Mouse (Mus musculus): ENCODE data around the gene Zmynd8. TPM values are rescaled to one million over a fixed set of nuclear protein-coding genes. Genes with fewer than 3 reads are reported as not detected.

Gene Zmynd8
- polyA plus RNA-seq, 1 experiment from 2014 or later: 52.9 TPM

- WGBS: 91% methylated on average over 12 of the region's 12 CpGs
- no peak overlapping the region for H3K27ac ChIP-seq (ENCODE audit: low read depth, low read length)
- no peak overlapping the region for H3K9ac ChIP-seq (ENCODE audit: low read depth, low read length)
These were observed 77.1 kb downstream of the Zmynd8 start for GRCm38 (mm10) chr2:165821671-165822070.

GRCm38 (mm10) chr2:165820504-165821095 lies 78.2 kb downstream of the Zmynd8 start:
- Histone ChIP-seq H3K4me2 (replicated peaks; ENCODE audit: low read depth, low read length) (no peak overlapping the region), H3K4me1 (replicated peaks; ENCODE audit: control insufficient read depth, insufficient read depth, low read length) (0 out of 2 replicates have a peak, but pooled peaks cover 2% of the 10 kb centered on the region), H3K4me3 (ENCODE audit: low read depth, low read length) (no peak overlapping the region), H3K27me3 (ENCODE audit: control insufficient read depth, insufficient read depth, low read length) (no peaks in the 10 kb centered on the region), H3K27ac (ENCODE audit: low read depth, low read length) (no peak overlapping the region), H3K36me3 (ENCODE audit: control insufficient read depth, insufficient read depth, low read length) (peaks cover 8% of the 10 kb centered on the region; the same call in 1 of the 2 replicates), H3K9ac (ENCODE audit: low read depth, low read length) (no peak overlapping the region), H3K9me3 (ENCODE audit: control insufficient read depth, low read length) (no peaks in the 10 kb centered on the region)
- ATAC-seq (ENCODE audit: low FRiP score) (no peak), DNase-seq (ENCODE audit: low spot score) (no peak)
- 80% methylated on average over 15 of the region's 15 CpGs for WGBS

More at GRCm38 (mm10) chr2:165821671-165822070, 77.1 kb downstream of the Zmynd8 start:
- Histone ChIP-seq H3K4me3 (ENCODE audit: low read depth, low read length) (no peak overlapping the region), H3K9me3 (ENCODE audit: control insufficient read depth, low read length) (no peaks in the 10 kb centered on the region), H3K4me1 (replicated peaks; ENCODE audit: control insufficient read depth, insufficient read depth, low read length) (0 out of 2 replicates have a peak, but pooled peaks cover 2% of the 10 kb centered on the region), H3K27me3 (ENCODE audit: control insufficient read depth, insufficient read depth, low read length) (no peaks in the 10 kb centered on the region), H3K4me2 (replicated peaks; ENCODE audit: low read depth, low read length) (no peak overlapping the region), H3K36me3 (ENCODE audit: control insufficient read depth, insufficient read depth, low read length) (peaks cover 8% of the 10 kb centered on the region; the same call in 1 of the 2 replicates)
- no peak for DNase-seq (ENCODE audit: low spot score)
- no peak for ATAC-seq (ENCODE audit: low FRiP score)

GRCm38 (mm10) chr2:165820073-165820472 lies 78.7 kb downstream of the Zmynd8 start:
- WGBS: 86% methylated on average over 3 of the region's 3 CpGs
- Histone ChIP-seq H3K9me3 (ENCODE audit: control insufficient read depth, low read length) (no peaks in the 10 kb centered on the region), H3K27ac (ENCODE audit: low read depth, low read length) (peak overlapping the region; percentile 51; the same call in 1 of the 2 replicates)

GRCm38 (mm10) chr2:165818985-165819948 lies 79.5 kb downstream of the Zmynd8 start:
- Histone ChIP-seq H3K9ac (ENCODE audit: low read depth, low read length) (no peak overlapping the region), H3K9me3 (ENCODE audit: control insufficient read depth, low read length) (no peaks in the 10 kb centered on the region), H3K27me3 (ENCODE audit: control insufficient read depth, insufficient read depth, low read length) (no peaks in the 10 kb centered on the region), H3K4me2 (replicated peaks; ENCODE audit: low read depth, low read length) (no peak overlapping the region), H3K4me1 (replicated peaks; ENCODE audit: control insufficient read depth, insufficient read depth, low read length) (no peaks in the 10 kb centered on the region), H3K4me3 (ENCODE audit: low read depth, low read length) (no peak overlapping the region), H3K27ac (ENCODE audit: low read depth, low read length) (peak overlapping the region; percentile 51; the same call in 1 of the 2 replicates), H3K36me3 (ENCODE audit: control insufficient read depth, insufficient read depth, low read length) (peaks cover 4% of the 10 kb centered on the region; the same call in 1 of the 2 replicates)
- DNase-seq (ENCODE audit: low spot score): peak; percentile 85
- WGBS: 86% methylated on average over 10 of the region's 10 CpGs
- ATAC-seq (ENCODE audit: low FRiP score): 0 out of 2 replicates have a peak, but pooled peaks have one; percentile 33

More at GRCm38 (mm10) chr2:165820073-165820472, 78.7 kb downstream of the Zmynd8 start:
- Histone ChIP-seq H3K27me3 (ENCODE audit: control insufficient read depth, insufficient read depth, low read length) (no peaks in the 10 kb centered on the region), H3K4me1 (replicated peaks; ENCODE audit: control insufficient read depth, insufficient read depth, low read length) (0 out of 2 replicates have a peak, but pooled peaks cover under 1% of the 10 kb centered on the region), H3K9ac (ENCODE audit: low read depth, low read length) (no peak overlapping the region), H3K36me3 (ENCODE audit: control insufficient read depth, insufficient read depth, low read length) (peaks cover 4% of the 10 kb centered on the region; the same call in 1 of the 2 replicates), H3K4me2 (replicated peaks; ENCODE audit: low read depth, low read length) (no peak overlapping the region), H3K4me3 (ENCODE audit: low read depth, low read length) (no peak overlapping the region)
- no peak for ATAC-seq (ENCODE audit: low FRiP score)
- no peak for DNase-seq (ENCODE audit: low spot score)

- H3K9me3 ChIP-seq (ENCODE audit: control insufficient read depth, low read length): no peaks in the 10 kb centered on the region
- H3K27me3 ChIP-seq (ENCODE audit: control insufficient read depth, insufficient read depth, low read length): no peaks in the 10 kb centered on the region
- 95% methylated on average over 6 of the region's 6 CpGs for WGBS
- DNase-seq (ENCODE audit: low spot score) (no peak), ATAC-seq (ENCODE audit: low FRiP score) (no peak)
- no peak overlapping the region for H3K4me3 ChIP-seq (ENCODE audit: low read depth, low read length)
- peaks cover 4% of the 10 kb centered on the region; the same call in 1 of the 2 replicates for H3K36me3 ChIP-seq (ENCODE audit: control insufficient read depth, insufficient read depth, low read length)
- H3K27ac ChIP-seq (ENCODE audit: low read depth, low read length): no peak overlapping the region
- no peak overlapping the region for H3K4me2 ChIP-seq (replicated peaks; ENCODE audit: low read depth, low read length)
- H3K9ac ChIP-seq (ENCODE audit: low read depth, low read length): no peak overlapping the region
- no peaks in the 10 kb centered on the region for H3K4me1 ChIP-seq (replicated peaks; ENCODE audit: control insufficient read depth, insufficient read depth, low read length)
These were observed 80.2 kb downstream of the Zmynd8 start for GRCm38 (mm10) chr2:165818570-165818969.

GRCm38 (mm10) chr2:165817437-165817836 lies 81.4 kb downstream of the Zmynd8 start:
- H3K36me3 ChIP-seq (ENCODE audit: control insufficient read depth, insufficient read depth, low read length): peaks cover 6% of the 10 kb centered on the region; the same call in 1 of the 2 replicates
- no peak overlapping the region for H3K4me2 ChIP-seq (replicated peaks; ENCODE audit: low read depth, low read length)
- WGBS: 95% methylated on average over 10 of the region's 10 CpGs
- no peaks in the 10 kb centered on the region for H3K9me3 ChIP-seq (ENCODE audit: control insufficient read depth, low read length)
- no peak overlapping the region for H3K27ac ChIP-seq (ENCODE audit: low read depth, low read length)
- ATAC-seq (ENCODE audit: low FRiP score) (no peak), DNase-seq (ENCODE audit: low spot score) (no peak)
- H3K4me3 ChIP-seq (ENCODE audit: low read depth, low read length): no peak overlapping the region
- H3K4me1 ChIP-seq (replicated peaks; ENCODE audit: control insufficient read depth, insufficient read depth, low read length): no peaks in the 10 kb centered on the region
- no peaks in the 10 kb centered on the region for H3K27me3 ChIP-seq (ENCODE audit: control insufficient read depth, insufficient read depth, low read length)
- no peak overlapping the region for H3K9ac ChIP-seq (ENCODE audit: low read depth, low read length)

- 0 out of 2 replicates have a peak, but pooled peaks cover 7% of the 10 kb centered on the region for H3K36me3 ChIP-seq (ENCODE audit: control insufficient read depth, insufficient read depth, low read length)
- H3K9me3 ChIP-seq (ENCODE audit: control insufficient read depth, low read length): no peaks in the 10 kb centered on the region
- no peaks in the 10 kb centered on the region for H3K27me3 ChIP-seq (ENCODE audit: control insufficient read depth, insufficient read depth, low read length)
- H3K4me1 ChIP-seq (replicated peaks; ENCODE audit: control insufficient read depth, insufficient read depth, low read length): no peaks in the 10 kb centered on the region
- no peak overlapping the region for H3K9ac ChIP-seq (ENCODE audit: low read depth, low read length)
- ATAC-seq (ENCODE audit: low FRiP score) (no peak), DNase-seq (ENCODE audit: low spot score) (no peak)
- WGBS: 85% methylated on average over 25 of the region's 28 CpGs
- H3K4me3 ChIP-seq (ENCODE audit: low read depth, low read length): no peak overlapping the region
- H3K4me2 ChIP-seq (replicated peaks; ENCODE audit: low read depth, low read length): no peak overlapping the region
- H3K27ac ChIP-seq (ENCODE audit: low read depth, low read length): no peak overlapping the region
These were observed 83.5 kb downstream of the Zmynd8 start for GRCm38 (mm10) chr2:165815103-165815880.

GRCm38 (mm10) chr2:165812889-165813288 lies 85.9 kb downstream of the Zmynd8 start:
- Histone ChIP-seq H3K4me1 (replicated peaks; ENCODE audit: control insufficient read depth, insufficient read depth, low read length) (no peaks in the 10 kb centered on the region), H3K4me3 (ENCODE audit: low read depth, low read length) (no peak overlapping the region), H3K9ac (ENCODE audit: low read depth, low read length) (no peak overlapping the region), H3K9me3 (ENCODE audit: control insufficient read depth, low read length) (no peaks in the 10 kb centered on the region), H3K27ac (ENCODE audit: low read depth, low read length) (no peak overlapping the region), H3K27me3 (ENCODE audit: control insufficient read depth, insufficient read depth, low read length) (no peaks in the 10 kb centered on the region), H3K36me3 (ENCODE audit: control insufficient read depth, insufficient read depth, low read length) (0 out of 2 replicates have a peak, but pooled peaks cover 9% of the 10 kb centered on the region), H3K4me2 (replicated peaks; ENCODE audit: low read depth, low read length) (no peak overlapping the region)
- ATAC-seq (ENCODE audit: low FRiP score) (no peak), DNase-seq (ENCODE audit: low spot score) (no peak)
- 69% methylated on average over 8 of the region's 8 CpGs for WGBS
